Mouse (Mus musculus) C2C12 (cell line): ENCODE data around the gene Adamts17.

Experiments
- CEBPB ChIP-seq: IDR thresholded peaks from one replicate; pipeline ENCODE4 v1.6.1; 2011; ENCODE audit warnings: low read depth, mild to moderate bottlenecking, control low read depth, moderate library complexity
- CTCF ChIP-seq: IDR thresholded peaks from one replicate; pipeline ENCODE4 v1.5.1; 2011; ENCODE audit not compliant: control insufficient read depth, insufficient read depth, insufficient read length
- MAX ChIP-seq: IDR thresholded peaks from one replicate; pipeline ENCODE4 v1.6.1; 2011; ENCODE audit warnings: mild to moderate bottlenecking, control low read depth
- MYOG ChIP-seq: IDR thresholded peaks from one replicate; pipeline ENCODE4 v1.6.1; 2011; ENCODE audit not compliant: control insufficient read depth, insufficient read length; ENCODE audit errors: extremely low read depth
- USF1 ChIP-seq: IDR thresholded peaks from one replicate; pipeline ENCODE4 v1.6.1; 2011; ENCODE audit warnings: low read depth, mild to moderate bottlenecking, control low read depth, moderate library complexity

GRCm38 (mm10) chr7:66847299-66847698, 7.8 kb downstream of the Adamts17 start:
- TF ChIP-seq CTCF (no peak), MYOG (no peak), CEBPB (no peak), USF1 (no peak), MAX (no peak)
